Mouse (Mus musculus): ENCODE measurements at regions not wholly inside any gene's neighbourhood (a gene's known extent, or its start where the extent isn't known, plus 50 kb on each side); places are given as distances from the start of the nearest gene placed in this dataset.
A peak's percentile ranks its signal among the peaks of the same experiment; 100 is the strongest.

- DNase-seq: no peak
These were observed 192.7 kb upstream of the 4931429L15Rik start for GRCm38 (mm10) chr9:46512276-46513051.

GRCm38 (mm10) chr9:46511307-46511706, 191.5 kb upstream of the 4931429L15Rik start:
- DNase-seq: no peak

- no peak for DNase-seq
These were observed 190.1 kb upstream of the 4931429L15Rik start for GRCm38 (mm10) chr9:46509896-46510295.

GRCm38 (mm10) chr9:46509458-46509857, 189.7 kb upstream of the 4931429L15Rik start:
- no peak for DNase-seq

DNA sequence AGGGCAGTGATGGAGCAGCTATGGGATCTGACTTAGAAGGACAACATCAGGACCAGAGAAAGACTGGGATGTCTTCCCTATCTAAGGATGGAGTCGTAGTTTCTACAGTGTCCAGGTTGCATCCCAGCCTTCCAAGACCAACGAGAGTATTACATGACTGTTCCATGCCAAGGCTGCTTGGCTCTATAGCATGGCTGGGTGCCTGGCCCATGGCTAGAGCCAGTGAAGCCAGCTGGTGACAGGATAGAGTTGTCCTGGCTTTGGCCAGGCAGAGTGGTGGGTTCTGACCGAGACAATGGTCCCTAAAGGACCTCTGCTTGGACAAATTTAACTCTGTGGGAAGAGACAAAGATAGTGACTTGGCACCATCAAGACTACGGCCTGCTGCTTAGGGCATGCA, 187.2 kb upstream of the 4931429L15Rik start:
- DNase-seq: no peak

DNA sequence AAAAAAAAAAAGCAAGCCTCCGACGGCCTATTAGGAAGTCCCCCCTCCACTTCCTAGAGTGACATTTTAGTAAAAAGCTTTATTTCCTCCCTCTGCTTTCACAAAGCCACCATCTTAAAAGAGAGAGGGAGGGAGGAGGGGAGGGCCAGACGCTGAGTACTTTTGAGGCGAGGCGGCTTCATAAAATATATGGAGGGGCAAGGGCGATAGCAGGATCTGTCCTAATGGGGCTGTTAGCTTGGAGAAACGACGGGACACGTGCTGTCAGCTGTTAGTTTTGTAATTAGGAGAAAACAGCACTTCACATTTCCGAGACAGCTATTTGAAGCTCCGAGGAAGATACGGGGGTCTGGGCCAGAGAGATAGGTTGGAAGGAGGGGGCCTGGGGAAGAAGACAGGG, 184.8 kb upstream of the 4931429L15Rik start:
- DNase-seq: no peak

DNA sequence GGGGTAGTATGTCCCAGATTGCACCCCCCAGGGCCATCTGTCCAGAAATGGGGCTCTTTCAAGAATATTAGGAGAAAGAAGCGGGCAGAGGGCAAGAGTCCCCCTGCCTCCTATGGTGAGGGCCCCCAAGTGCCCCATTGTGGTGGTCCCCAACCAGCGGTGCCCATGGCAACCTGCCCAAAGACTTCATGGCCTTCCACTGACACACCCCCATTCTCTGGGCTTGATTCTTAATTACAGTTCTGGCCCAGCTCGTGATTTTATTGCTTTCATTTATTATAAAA, 184.3 kb upstream of the 4931429L15Rik start:
- no peak for DNase-seq

- no peak for DNase-seq
These were observed 183.7 kb upstream of the 4931429L15Rik start for GRCm38 (mm10) chr9:46503321-46504132.

GRCm38 (mm10) chr9:46499426-46499825, 179.6 kb upstream of the 4931429L15Rik start:
- DNase-seq: no peak

GRCm38 (mm10) chr9:46498861-46499260, 179.1 kb upstream of the 4931429L15Rik start:
- no peak for DNase-seq

DNA sequence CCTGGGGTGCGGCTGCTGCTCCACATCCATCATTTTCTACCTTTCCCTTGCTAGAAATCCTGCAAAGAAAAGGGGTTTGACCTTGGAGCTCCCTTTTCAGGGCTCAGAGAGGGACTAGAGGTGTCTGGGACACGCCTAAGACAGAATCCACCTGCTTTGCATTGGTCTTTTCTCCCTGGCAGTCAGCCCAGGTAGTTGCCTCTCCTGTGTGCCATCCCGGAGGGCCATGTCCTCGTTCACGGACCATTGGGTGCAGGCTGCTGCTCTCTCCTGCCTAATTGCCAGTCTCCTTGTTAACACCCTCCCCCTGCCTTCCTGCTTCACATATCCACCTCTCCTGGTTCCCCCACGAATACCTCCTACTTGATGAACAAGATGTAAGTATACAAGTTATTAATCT, 175.5 kb upstream of the 4931429L15Rik start:
- no peak for DNase-seq

DNA sequence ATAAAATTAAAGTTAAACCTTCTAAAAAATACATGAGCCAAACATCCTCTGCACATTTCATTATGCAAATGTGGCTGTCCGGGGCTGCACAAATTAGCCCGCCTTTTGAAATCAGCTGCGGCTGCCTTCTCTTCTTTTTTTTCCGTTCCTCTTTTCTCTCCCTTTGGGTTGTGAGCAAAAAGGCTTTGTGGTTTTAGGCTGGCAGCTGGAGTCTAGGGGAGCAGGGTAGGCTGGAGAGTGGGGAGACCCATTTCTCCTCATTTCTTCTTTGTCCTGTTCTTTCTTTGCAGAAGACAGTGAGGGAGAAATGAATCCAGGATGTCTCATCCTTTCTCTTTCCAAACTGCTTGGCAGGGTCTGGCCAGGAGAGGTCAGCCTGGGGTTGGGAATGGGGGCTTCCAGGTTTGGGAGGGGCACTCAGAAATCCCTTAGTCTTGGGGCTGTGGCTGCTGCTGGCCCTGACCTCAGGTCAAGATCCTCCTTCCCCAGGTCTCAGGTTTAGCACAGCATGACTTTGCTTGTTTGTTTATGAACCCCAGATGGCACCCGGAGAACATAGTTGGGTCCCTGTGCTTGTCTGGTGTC, 163.2 kb upstream of the 4931429L15Rik start:
- DNase-seq: no peak

DNA sequence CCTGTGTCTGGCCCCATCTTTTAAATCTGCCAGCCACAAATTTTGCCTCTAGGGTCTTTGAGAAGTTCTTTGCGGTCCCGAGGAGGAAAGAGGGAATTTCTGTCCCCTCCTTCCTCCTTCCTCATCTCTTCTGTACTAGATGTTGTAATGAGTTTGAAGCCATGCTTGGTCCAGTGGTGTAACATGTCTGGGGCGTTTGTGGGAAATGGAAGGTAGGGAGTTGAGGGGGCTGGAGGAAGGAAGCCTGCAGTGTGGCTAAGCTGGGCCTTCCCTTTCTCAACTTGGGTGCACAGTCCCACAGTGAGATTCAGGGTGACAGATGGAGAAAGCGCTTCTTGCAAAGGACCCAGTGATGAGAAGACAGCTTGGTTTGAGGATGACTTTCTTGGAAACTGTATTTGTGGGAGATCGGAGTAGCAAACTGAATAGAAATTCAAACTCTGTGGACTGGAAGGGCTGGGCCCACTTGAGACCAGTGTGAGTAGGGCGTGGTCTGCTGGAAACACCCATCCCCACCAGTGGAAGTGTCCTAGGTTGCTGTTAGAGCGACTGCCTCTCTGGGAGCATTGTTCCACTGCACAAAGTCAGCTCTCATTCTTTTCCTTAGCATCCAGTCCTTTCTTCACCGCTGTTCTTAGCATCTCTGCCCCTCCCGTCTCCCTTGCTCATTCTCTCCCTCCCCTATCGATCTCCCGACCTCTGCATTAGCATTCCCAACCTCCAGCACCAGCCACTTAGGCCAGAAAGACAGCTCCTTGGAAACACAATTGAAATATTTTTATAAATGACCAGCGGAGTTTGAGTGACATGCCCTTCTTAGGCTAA, 162.5 kb upstream of the 4931429L15Rik start:
- DNase-seq: no peak

GRCm38 (mm10) chr9:46481491-46481890, 161.7 kb upstream of the 4931429L15Rik start:
- DNase-seq: no peak

DNA sequence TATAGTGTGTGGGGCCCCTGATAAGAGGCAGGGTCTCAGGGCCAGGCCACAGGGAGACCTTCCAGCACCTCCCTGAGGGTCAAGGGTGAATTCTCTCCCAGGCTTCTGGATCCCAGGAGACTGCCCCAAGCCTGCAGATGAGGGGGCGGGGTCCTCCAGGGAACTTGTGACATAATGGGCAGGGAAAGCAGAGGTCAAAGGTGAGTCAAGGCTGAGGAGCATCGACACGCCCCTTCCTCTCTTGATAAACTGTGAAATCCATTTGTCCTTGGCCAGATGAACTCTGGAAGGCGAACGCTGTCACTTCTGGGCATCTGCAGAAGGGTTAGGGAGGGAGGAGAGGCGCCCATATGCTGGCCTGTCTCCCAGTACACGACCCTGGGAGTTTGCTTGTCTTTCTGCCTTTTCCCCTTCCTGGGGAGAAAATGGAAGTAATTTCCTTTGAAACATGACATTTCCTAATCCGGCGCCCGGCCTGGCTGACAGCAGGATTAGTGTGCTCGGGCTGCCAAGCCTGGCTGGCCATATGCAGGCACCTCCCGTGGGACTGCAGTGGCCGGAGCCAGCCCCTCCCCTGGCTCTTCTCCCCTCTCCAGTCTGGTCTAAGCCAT, 160.4 kb upstream of the 4931429L15Rik start:
- peak; percentile 78 for DNase-seq

GRCm38 (mm10) chr9:46478611-46479010, 158.8 kb upstream of the 4931429L15Rik start:
- no peak for DNase-seq

- no peak for DNase-seq
These were observed 156.7 kb upstream of the 4931429L15Rik start for GRCm38 (mm10) chr9:46476516-46476915.

DNA sequence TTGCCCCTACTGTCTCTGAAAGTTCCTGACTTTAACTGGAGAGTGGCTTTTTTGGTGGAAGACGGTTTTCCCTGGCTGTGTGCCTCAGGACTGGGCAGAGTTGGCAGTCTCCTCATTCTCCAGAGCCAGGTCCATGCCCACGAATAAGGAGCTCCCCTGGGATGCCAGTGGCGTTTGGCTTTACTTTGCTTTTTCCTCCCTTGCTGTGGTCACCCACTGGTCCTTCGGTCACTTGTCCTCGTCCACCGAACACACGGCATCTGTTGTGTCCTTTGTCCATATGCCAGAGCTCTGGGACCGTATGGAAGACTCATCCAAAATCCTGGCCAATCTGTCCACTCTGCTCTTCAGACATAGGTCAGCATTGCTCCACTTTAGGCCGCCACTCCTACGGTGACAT, 153.9 kb upstream of the 4931429L15Rik start:
- peak; percentile 31 for DNase-seq

DNA sequence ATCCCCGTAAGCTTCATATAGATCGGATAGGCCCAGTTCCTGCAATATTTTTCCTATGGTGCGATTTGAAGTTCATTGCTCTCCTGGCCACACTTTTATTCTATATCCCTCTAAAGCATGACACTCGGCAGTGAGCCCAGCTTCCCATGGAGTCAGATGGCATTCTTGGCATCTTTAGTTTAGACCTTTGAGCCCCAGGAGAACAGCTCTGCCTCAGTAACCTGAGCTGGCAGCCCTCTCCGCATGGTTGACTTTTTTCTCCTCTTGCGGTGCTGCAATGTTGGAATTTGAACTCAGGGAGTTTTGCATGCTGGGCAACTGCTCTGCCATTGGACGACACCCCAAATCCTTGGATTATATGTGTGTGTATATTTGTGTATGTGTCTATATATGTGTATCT, 149.7 kb upstream of the 4931429L15Rik start:
- no peak for DNase-seq

DNA sequence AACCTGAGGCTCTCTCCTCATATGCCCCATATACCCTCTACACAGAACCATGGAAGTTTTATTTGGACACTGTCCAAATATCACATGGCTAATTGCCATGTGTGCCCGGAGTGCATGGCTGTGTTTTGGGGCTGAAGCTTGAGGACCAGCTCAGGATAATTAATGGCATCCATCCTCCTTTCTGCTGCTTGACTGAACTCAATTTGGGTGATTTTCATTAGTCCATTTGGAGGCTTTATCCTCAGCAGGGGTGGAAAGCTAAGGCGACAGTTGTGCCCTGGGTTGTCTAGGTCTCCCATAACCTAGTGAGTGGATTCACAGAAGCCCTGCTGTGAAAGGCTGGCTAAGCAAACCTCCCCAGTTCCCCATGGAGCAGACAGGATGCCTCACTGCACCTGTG, 148.5 kb upstream of the 4931429L15Rik start:
- DNase-seq: no peak

DNA sequence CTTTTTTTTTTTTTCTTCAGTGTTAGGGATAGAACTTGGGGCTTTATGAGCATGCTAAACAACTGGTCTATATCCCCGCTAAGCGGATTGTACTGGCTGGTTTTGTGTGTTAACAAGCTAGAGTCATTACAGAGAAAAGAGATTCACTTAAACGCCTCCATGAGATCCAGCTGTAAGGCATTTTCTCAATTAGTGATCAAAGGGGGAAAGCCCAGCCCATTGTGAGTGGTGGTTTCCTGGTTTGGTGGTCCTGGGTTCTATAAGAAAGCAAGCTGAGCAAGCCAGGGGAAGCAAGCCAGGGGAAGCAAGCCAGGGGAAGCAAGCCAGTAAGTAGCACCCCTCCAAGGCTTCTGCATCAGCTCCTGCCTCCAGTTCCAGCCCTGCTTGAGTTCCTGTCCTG, 147.9 kb upstream of the 4931429L15Rik start:
- no peak for DNase-seq

GRCm38 (mm10) chr9:46462681-46463080, 142.9 kb upstream of the 4931429L15Rik start:
- DNase-seq: no peak
